Mouse (Mus musculus) bone marrow, adult 2 months (tissue): ENCODE measurements around the gene Cdk14.

Experiments used
- CTCF ChIP-seq: fragments of 200-500 bp; IDR thresholded peaks from 2 replicates; pipeline ENCODE4 v1.5.1; 2011; ENCODE audit warnings: low read length, control low read depth; ENCODE audit not compliant: control insufficient read depth, insufficient read depth
- POLR2A ChIP-seq: fragments of 200-500 bp; IDR thresholded peaks from 2 replicates; pipeline ENCODE4 v1.6.1; 2011; ENCODE audit warnings: low read depth, mild to moderate bottlenecking, control low read depth, low read length, borderline replicate concordance; ENCODE audit not compliant: control insufficient read depth

DNA sequence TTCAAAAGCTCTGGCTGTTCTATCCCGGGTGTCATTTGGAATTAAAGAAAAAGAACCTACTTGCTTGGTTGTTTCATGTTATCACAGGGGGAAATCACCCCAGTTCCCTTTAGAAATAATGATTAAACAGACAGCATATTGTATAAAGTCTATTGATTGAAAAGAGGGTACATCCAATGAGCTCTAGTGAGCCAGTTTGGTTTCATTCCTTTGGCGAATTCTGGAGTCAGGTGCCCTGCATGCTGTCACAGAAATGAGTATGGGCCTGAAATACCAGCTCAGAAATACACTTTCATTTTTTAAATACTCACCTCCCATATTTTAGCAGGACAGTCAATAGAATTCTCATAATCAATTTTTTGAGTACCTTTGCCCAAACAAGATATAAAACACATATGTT is 598.1 kb downstream of the Cdk14 start:
- no peak for TF ChIP-seq POLR2A
- no peak for TF ChIP-seq CTCF
